Mouse (Mus musculus): ENCODE measurements around the gene Osbpl8.

DNA sequence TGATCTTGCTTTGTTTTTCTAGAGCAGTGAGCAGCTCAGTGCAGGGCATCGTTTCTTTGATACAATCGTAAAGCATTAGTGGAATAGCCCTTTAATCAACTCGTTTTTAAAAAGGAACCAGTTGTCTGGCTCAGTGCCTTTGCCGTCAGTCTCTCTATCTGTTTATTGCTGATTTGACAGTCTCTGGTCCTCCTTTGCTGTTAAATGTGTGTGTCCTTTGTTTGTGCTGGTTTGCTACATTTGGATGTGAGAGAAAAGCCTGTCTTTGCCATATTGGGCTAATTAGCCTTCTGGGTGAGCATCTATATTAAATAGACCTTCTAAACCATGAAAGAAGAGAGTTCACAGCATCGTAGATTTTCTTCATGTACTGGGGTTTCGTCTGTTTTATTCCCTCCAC is 83.6 kb downstream of the Osbpl8 start:
- TF ChIP-seq POLR2A (IDR thresholded peaks at IDR 0.05; ENCODE audit: borderline replicate concordance, control insufficient read depth, low read depth, low read length) = no peak
- no peak for TF ChIP-seq CTCF (IDR thresholded peaks at IDR 0.05; ENCODE audit: control insufficient read depth, insufficient read depth, low read length)

All from bone marrow, adult 2 months (tissue).